Mouse (Mus musculus) brain, adult 2 months (tissue): ENCODE data around the gene Tlk1.
A peak's percentile ranks its signal among the peaks of the same experiment; 100 is the strongest.

Source experiments
- DNase-seq: peaks from one replicate; pipeline ENCODE4 v3.0.0; 2011; ENCODE audit warnings: low read depth, low spot score

Tlk1 gene

DNA sequence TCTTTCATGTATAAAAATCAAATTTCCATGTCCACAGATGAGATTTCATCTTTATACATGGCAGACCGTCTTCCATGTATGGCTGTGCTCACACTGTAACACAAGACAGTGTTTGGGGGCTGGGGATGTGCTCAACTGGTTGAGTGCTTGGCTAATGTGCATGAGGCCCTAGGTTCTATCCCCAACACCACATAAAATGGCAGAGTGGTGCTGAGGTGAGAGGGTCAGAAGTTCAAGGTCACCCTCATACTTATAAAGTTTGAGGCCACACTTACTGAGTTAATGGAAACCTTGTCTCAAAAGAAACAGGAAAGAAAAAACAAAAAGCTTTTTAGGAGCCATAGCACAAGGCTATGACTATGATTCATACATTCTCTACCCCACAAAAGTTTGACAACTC, 25.1 kb downstream of the Tlk1 start:
- DNase-seq: no peak

- DNase-seq: no peak
These were observed 32.3 kb downstream of the Tlk1 start for GRCm38 (mm10) chr2:70793276-70793675.

DNA sequence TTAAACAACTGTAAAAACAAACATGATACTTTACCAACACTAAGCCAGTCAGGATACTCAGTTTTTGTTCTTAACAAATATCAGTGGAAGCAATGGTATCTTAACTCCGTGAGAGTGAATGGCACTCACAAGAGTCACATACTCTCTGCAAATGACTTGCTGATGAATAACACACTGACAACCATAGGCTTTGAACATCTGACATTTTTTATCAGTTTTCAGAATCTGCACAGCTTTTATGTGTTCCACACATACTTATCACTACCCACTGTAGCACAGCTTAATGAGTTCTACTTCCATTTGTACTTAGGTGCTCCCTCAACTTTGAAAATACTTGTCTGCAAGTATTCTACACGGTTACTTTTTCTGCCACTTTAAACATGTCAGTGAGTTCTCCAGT, 35.3 kb downstream of the Tlk1 start:
- DNase-seq: no peak

- no peak for DNase-seq
These were observed 36.2 kb downstream of the Tlk1 start for GRCm38 (mm10) chr2:70789331-70789730.

GRCm38 (mm10) chr2:70784447-70784846, 41.1 kb downstream of the Tlk1 start:
- no peak for DNase-seq

GRCm38 (mm10) chr2:70783504-70783903, 42.0 kb downstream of the Tlk1 start:
- no peak for DNase-seq

DNA sequence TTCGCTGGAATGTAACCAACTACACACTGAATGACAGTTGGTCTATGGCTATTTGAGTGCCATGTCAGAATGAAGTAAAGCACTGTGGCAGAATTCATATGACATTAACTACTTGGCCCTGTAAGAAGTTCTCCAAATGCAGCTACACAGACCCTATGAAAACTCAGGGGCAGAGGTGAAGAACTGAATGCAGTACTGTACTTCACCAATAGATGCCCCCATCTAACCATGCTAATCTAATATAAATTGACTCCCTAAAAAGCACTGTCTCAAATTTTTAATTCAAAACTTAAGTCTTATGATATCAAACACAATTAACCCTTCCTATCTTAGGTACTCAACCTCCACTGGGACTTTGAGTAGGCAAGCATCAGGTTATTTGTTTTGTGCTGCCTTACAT, 45.9 kb downstream of the Tlk1 start:
- peak; percentile 44 for DNase-seq

DNA sequence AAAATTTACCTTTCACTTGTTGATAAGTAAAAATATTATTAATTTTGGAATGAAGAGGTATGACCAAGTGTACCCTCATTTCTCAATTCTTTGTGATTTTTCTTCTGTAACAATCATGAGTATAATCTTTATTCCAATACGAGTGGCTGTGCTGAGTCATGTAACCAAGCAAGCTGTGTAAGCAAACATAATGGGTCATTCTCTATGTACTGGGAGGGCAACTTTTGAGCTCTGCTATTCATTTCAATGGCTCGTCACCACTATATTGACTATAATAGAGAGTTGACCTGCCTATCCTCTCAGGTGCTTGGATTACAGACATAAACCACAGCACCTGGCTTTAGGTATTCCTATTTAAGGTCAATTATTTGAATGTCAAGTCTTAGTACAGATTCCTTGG, 48.8 kb downstream of the Tlk1 start:
- no peak for DNase-seq

- DNase-seq: no peak
These were observed 60.8 kb downstream of the Tlk1 start for GRCm38 (mm10) chr2:70764734-70765133.

DNA sequence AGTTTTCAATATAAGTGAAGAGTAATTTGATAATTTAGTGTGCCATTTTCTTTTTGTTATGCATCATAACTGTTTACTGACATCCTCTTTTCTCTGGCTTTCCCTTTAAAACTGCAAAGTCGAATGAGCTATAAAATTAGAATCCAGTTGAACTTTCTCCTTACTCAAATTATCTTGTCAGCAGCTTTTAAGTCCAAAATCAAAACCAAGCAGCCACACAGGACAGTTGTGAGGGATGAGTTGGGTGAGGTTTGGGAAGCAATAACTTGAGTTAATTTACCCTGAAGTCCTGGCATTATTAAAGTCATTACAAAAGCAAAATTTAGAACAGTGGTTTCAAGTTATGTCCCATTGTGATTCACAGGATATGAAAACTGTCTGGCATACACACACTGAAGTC, 62.8 kb downstream of the Tlk1 start:
- DNase-seq: no peak

- peak; percentile 63 for DNase-seq
These were observed 73.4 kb downstream of the Tlk1 start for GRCm38 (mm10) chr2:70752149-70752548.

- no peak for DNase-seq
These were observed 73.9 kb downstream of the Tlk1 start for GRCm38 (mm10) chr2:70751655-70752054.

- no peak for DNase-seq
These were observed 82.9 kb downstream of the Tlk1 start for GRCm38 (mm10) chr2:70742588-70742987.

DNA sequence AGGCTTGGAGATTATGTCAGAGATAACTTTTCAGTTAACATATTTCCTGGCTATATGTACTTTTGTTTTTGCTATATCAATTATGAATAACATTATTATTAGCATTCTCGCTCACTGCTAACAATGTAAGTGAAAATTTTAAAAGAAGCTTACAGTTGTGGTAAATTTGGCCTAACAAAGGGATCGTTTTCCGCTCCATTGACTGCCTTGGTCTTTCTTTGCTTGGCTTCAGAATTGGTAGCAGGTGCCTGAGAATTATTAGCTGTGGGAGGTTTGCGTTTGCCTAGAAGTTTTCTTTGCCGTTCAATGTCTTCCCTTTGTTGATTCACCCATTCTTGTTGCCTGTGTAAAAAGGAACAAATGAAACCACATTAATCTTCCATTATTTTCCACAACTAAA, 83.6 kb downstream of the Tlk1 start:
- no peak for DNase-seq

DNA sequence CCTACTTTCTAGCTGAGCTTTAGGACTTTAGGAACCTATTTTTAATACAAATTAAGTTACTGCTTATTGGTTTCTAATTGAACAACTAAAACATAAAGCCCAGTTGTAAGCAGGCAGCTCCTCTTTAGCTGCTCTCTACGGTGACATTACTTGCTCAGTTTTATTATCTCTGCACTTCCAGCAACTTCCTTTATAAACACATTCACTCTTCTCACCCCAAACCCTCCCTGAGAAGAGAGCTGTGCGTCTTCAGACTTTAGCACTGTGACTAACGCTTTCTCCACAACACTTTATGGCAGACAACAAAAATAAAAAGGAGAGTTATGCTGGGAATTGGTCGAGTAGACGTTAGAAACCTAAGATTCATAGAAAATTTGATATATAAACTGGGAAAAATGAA, 89.5 kb downstream of the Tlk1 start:
- no peak for DNase-seq

GRCm38 (mm10) chr2:70735534-70735933, 90.0 kb downstream of the Tlk1 start:
- DNase-seq: no peak

DNA sequence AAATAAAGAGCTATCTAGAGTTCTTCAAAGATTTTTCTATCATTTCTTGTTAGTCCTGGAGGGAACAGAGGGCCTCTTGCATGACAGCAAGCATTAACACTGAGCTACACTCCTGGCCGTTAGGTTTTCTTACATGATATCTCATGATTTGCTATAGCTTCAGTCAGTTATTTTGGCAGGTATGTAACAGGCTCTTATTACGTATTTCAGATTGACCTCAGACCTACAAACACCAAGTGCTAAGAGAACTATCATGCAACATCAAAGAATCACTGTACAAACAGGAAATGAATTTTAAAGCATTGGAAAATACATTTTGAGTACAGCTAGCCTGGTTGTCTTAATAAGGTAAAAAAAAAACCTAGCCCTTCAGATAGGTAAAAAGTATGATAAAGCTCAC, 98.4 kb downstream of the Tlk1 start:
- DNase-seq: no peak

- DNase-seq: no peak
These were observed 101.8 kb downstream of the Tlk1 start for GRCm38 (mm10) chr2:70723610-70724243.

DNA sequence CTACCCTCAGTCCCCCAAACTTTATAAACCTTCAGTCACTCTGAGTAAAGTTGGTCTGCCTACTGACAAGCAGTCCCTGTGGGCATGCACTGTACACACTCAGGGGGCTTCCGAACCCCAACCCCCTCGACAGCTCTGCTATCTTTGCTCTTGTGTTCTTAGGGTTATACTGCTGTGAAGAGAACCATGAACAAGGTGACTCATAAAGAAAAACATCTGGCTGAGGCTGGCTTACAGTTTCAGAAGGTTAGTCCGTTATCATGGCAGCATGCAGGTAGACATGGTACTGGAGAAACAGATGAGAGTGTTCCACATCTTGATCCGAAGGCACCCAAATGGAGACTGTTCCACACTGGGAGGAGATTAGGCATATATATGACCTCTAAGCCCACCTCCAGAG, 114.7 kb downstream of the Tlk1 start:
- no peak for DNase-seq

- no peak for DNase-seq
These were observed 115.3 kb downstream of the Tlk1 start for GRCm38 (mm10) chr2:70710236-70710635.

GRCm38 (mm10) chr2:70708986-70709730, 116.4 kb downstream of the Tlk1 start:
- DNase-seq: peak; percentile 69

DNA sequence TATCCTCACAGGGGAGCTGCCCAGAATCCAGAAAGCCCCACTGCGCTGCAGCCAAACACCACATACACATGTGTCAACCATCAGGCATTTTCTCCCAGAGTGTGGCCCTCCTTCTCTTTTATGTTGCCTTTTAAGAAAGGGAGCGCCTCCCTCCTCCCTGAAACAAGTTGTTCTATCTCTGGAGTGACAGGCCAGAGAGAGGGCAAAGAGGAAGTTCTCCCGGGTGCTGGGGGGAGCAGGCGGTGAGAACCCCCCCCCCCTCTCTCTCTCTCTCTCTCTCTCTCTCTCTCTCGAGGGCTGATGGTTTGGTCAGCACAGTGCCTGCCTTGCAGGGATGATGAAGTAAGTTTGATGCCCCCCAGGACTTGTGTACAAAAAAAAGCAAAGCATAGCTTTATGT, 123.1 kb downstream of the Tlk1 start:
- DNase-seq: no peak

GRCm38 (mm10) chr2:70701571-70701970, 124.0 kb downstream of the Tlk1 start:
- no peak for DNase-seq

- DNase-seq: no peak
These were observed 124.7 kb downstream of the Tlk1 start for GRCm38 (mm10) chr2:70700851-70701250.
